ENCODE assay signal across 21 mouse cellular contexts in genomic region chr13:16222942-16223600, GRCm38 (mm10).
DNase-seq lines count a peak whose midpoint lies in the region; ATAC-seq and TF ChIP-seq lines count a peak whose summit lies in the region.
"Had no signal": no experiment of that assay in that cellular context is flagged by ENCODE, and none has a peak within 500 bp of the region (broad histone marks: within the 10 kb centered on the region; RNA-seq: fewer than 3 reads in every experiment).

No protein-coding gene starts in this region.

- no peak overlapping the region for H3K9ac ChIP-seq in liver, adult 2 months (ENCODE audit: low read depth, low read length)
- H3K9ac ChIP-seq in forebrain, embryonic 14.5 days (ENCODE audit: low read length): no peak overlapping the region
- H3K9ac ChIP-seq: embryonic facial prominence, embryonic 12.5 days; forebrain, embryonic 12.5 days; forebrain, postnatal 0 days; heart, embryonic 12.5 days; hindbrain, embryonic 12.5 days had no signal

- peak; percentile 61 for DNase-seq in liver, adult 2 months (ENCODE audit: extremely low read depth, low read depth, low spot score)
- no peak for DNase-seq in liver
- peak; percentile 88 for DNase-seq in Muller cell, postnatal 12 days (ENCODE audit: inconsistent ontology term)
- no peak for DNase-seq in forebrain, embryonic 14.5 days (ENCODE audit: low spot score)
- no peak for DNase-seq in left cerebral cortex, adult 18-20 months (ENCODE audit: low spot score in 2 of 2)
- DNase-seq: adrenal gland, adult 8-10 months; adrenal gland, postnatal 36 days; B cell, adult 2 months; cerebellum, adult 2 months; forebrain, postnatal 0 days; gastrocnemius, postnatal 14 days; heart, postnatal 4 days had no signal

- H3K27ac ChIP-seq in liver, adult 2 months (replicated peaks; ENCODE audit: insufficient read depth, low read depth, low read length): no peak overlapping the region
- peak overlapping the region; percentile 80 for H3K27ac ChIP-seq in embryonic fibroblast, embryonic 13.5 days (ENCODE audit: insufficient read depth, low read length)
- H3K27ac ChIP-seq in forebrain, embryonic 14.5 days (ENCODE audit: low read depth, low read length): no peak overlapping the region
- H3K27ac ChIP-seq: embryonic facial prominence, embryonic 12.5 days; forebrain, embryonic 12.5 days; hindbrain, embryonic 12.5 days had no signal

- no peak for ATAC-seq in forebrain, embryonic 14.5 days
- ATAC-seq: CD4-positive, CD25-positive, alpha-beta regulatory T cell, adult 4 months; forebrain, postnatal 0 days; hindbrain, embryonic 16.5 days; inflammation-experienced regulatory T-cells, adult 6 months had no signal

- no peaks in the 10 kb centered on the region for H3K79me2 ChIP-seq in liver, adult 2 months (ENCODE audit: control insufficient read depth, insufficient read depth, low read length)
- no peaks in the 10 kb centered on the region for H3K79me2 ChIP-seq in myocyte (ENCODE audit: control insufficient read depth, insufficient read depth)

- H3K36me3 ChIP-seq in liver, adult 2 months (ENCODE audit: control insufficient read depth, insufficient read depth, low read length): no peaks in the 10 kb centered on the region
- no peaks in the 10 kb centered on the region for H3K36me3 ChIP-seq in myocyte (ENCODE audit: control insufficient read depth, insufficient read depth)
- no peaks in the 10 kb centered on the region for H3K36me3 ChIP-seq in forebrain, embryonic 14.5 days (ENCODE audit: control insufficient read depth, insufficient read depth, low read length)
- H3K36me3 ChIP-seq: embryonic facial prominence, embryonic 12.5 days; forebrain, embryonic 12.5 days; heart, embryonic 12.5 days; hindbrain, embryonic 12.5 days had no signal

- no peak for TF ChIP-seq CTCF in liver, adult 2 months (IDR thresholded peaks at IDR 0.05; ENCODE audit: low read depth, low read length)
- no peak for TF ChIP-seq CTCF in embryonic fibroblast, embryonic 13.5 days (IDR thresholded peaks at IDR 0.05; ENCODE audit: borderline replicate concordance, insufficient read depth, low read length)

- no peak overlapping the region for H3K4me3 ChIP-seq in liver, adult 2 months (ENCODE audit: insufficient read depth, low read depth, low read length)
- no peak overlapping the region for H3K4me3 ChIP-seq in embryonic fibroblast, embryonic 13.5 days (ENCODE audit: insufficient read depth, low read length)
- H3K4me3 ChIP-seq in myocyte: no peak overlapping the region
- no peak overlapping the region for H3K4me3 ChIP-seq in forebrain, embryonic 14.5 days (ENCODE audit: low read depth, low read length)
- H3K4me3 ChIP-seq: embryonic facial prominence, embryonic 12.5 days; forebrain, embryonic 12.5 days; heart, embryonic 12.5 days; hindbrain, embryonic 12.5 days had no signal

- WGBS in liver, adult 2 months: 46% methylated on average over 5 of the region's 5 CpGs
- WGBS in forebrain, embryonic 14.5 days: 79% methylated on average over 5 of the region's 5 CpGs

- H3ac ChIP-seq in myocyte (ENCODE audit: control insufficient read depth, insufficient read length): no peak overlapping the region

- H3K4me1 ChIP-seq in liver, adult 2 months (ENCODE audit: control insufficient read depth, insufficient read depth, low read length): peaks cover 2% of the 10 kb centered on the region; the same call in 1 of the 2 replicates
- peaks cover 2% of the 10 kb centered on the region; the same call in 1 of the 2 replicates for H3K4me1 ChIP-seq in embryonic fibroblast, embryonic 13.5 days (ENCODE audit: control insufficient read depth, insufficient read depth, low read length)
- H3K4me1 ChIP-seq in forebrain, embryonic 14.5 days (ENCODE audit: control insufficient read depth, insufficient read depth, low read length): no peaks in the 10 kb centered on the region
- H3K4me1 ChIP-seq: embryonic facial prominence, embryonic 12.5 days; forebrain, embryonic 12.5 days; hindbrain, embryonic 12.5 days had no signal

- no peaks in the 10 kb centered on the region for H3K9me3 ChIP-seq in forebrain, embryonic 14.5 days (replicated peaks; ENCODE audit: control insufficient read depth, low read length)
- H3K9me3 ChIP-seq: embryonic facial prominence, embryonic 12.5 days; forebrain, embryonic 12.5 days; heart, embryonic 12.5 days; hindbrain, embryonic 12.5 days had no signal

- H3K27me3 ChIP-seq in liver, adult 2 months (ENCODE audit: control insufficient read depth, insufficient read depth, low read length): no peaks in the 10 kb centered on the region
- H3K27me3 ChIP-seq in myocyte (ENCODE audit: control insufficient read depth, insufficient read depth, insufficient read length): no peaks in the 10 kb centered on the region
- no peaks in the 10 kb centered on the region for H3K27me3 ChIP-seq in forebrain, embryonic 14.5 days (replicated peaks; ENCODE audit: control insufficient read depth, insufficient read depth, low read length)
- H3K27me3 ChIP-seq: embryonic facial prominence, embryonic 12.5 days; forebrain, embryonic 12.5 days; heart, embryonic 12.5 days; hindbrain, embryonic 12.5 days had no signal

- H3K4me2 ChIP-seq in myocyte (ENCODE audit: low read depth): peak overlapping the region; percentile 30
- H3K4me2 ChIP-seq in forebrain, embryonic 14.5 days (ENCODE audit: low read length): no peak overlapping the region
- H3K4me2 ChIP-seq: embryonic facial prominence, embryonic 12.5 days; forebrain, embryonic 12.5 days; heart, embryonic 12.5 days; hindbrain, embryonic 12.5 days had no signal

- TF ChIP-seq POLR2A in liver, adult 2 months (IDR thresholded peaks at IDR 0.05; ENCODE audit: extremely low read depth, insufficient read depth, low read length): no peak
- no peak for TF ChIP-seq POLR2A in embryonic fibroblast, embryonic 13.5 days (IDR thresholded peaks at IDR 0.05; ENCODE audit: low read depth, low read length)
- TF ChIP-seq POLR2A in myocyte (IDR thresholded peaks at IDR 0.05; ENCODE audit: insufficient read length, low read depth): no peak

TF ChIP-seq in myocyte, 11 proteins besides CTCF, POLR2A, EP300 and RAD21:
- no peak for TF ChIP-seq E2F4 (IDR thresholded peaks at IDR 0.05; ENCODE audit: insufficient read depth)
- peak; percentile 85 for TF ChIP-seq CEBPB (IDR thresholded peaks at IDR 0.05; ENCODE audit: insufficient read depth, poor library complexity, severe bottlenecking)

Comparison
In these comparisons a context has a peak if more than half of its experiments do, and no peak if none do; other contexts are left out.
1. DNase-seq: peak in liver, adult 2 months (single experiment) and Muller cell, postnatal 12 days (single experiment); none in liver (single experiment), forebrain, embryonic 14.5 days (single experiment) and left cerebral cortex, adult 18-20 months (0 of 2).